Mouse (Mus musculus) liver, postnatal 0 days (tissue): ENCODE results near the gene Rbm33. TPM values are rescaled to one million over a fixed set of nuclear protein-coding genes. Genes with fewer than 3 reads are reported as not detected.

Experiments
- ATAC-seq: fragments of 200-750 bp; cut with Nextera tagmentation; 2 replicates; pipeline ENCODE4 v1.8.0; 2017; ENCODE audit warnings: mild to moderate bottlenecking, moderate library complexity
- DNase-seq: peaks from one replicate; pipeline ENCODE4 v3.0.0-alpha.2; 2016
- H3K27ac ChIP-seq: fragments of 300-500 bp; sonication (generic); 2 replicates; pipeline ENCODE4 v1.5.1; 2014; ENCODE audit warnings: antibody characterized with exemption, moderate library complexity, mild to moderate bottlenecking, low read depth
- H3K27me3 ChIP-seq: fragments of 300-500 bp; sonication (generic); 2 replicates; pipeline ENCODE4 v1.6.1; 2014; ENCODE audit warnings: low read length, control low read depth, mixed read lengths; ENCODE audit not compliant: insufficient read depth
- H3K36me3 ChIP-seq: fragments of 300-500 bp; sonication (generic); replicated peaks from 2 replicates; pipeline ENCODE4 v1.6.1; 2014; ENCODE audit warnings: mild to moderate bottlenecking, control low read depth, low read length, moderate library complexity, mixed read lengths; ENCODE audit not compliant: insufficient read depth
- H3K4me1 ChIP-seq: fragments of 300-500 bp; sonication (generic); 2 replicates; pipeline ENCODE4 v1.6.1; 2014; ENCODE audit warnings: antibody characterized with exemption, mild to moderate bottlenecking, control low read depth; ENCODE audit not compliant: insufficient read depth
- H3K4me2 ChIP-seq: fragments of 300-500 bp; sonication (generic); 2 replicates; pipeline ENCODE4 v1.6.1; 2014; ENCODE audit warnings: low read depth, mild to moderate bottlenecking, low read length, moderate library complexity, mixed read lengths
- H3K4me3 ChIP-seq: fragments of 300-500 bp; sonication (generic); 2 replicates; pipeline ENCODE4 v1.5.1; 2014; ENCODE audit warnings: low read depth, low read length
- H3K9ac ChIP-seq: fragments of 300-500 bp; sonication (generic); replicated peaks from 2 replicates; pipeline ENCODE4 v1.6.1; 2014; ENCODE audit warnings: mild to moderate bottlenecking, moderate library complexity
- H3K9me3 ChIP-seq: fragments of 300-500 bp; sonication (generic); 2 replicates; pipeline ENCODE4 v1.6.1; 2016; ENCODE audit warnings: mild to moderate bottlenecking, control low read depth, low read length, mixed read lengths
- CTCF ChIP-seq: sonication (generic); IDR thresholded peaks from 2 replicates; pipeline ENCODE4 v1.5.1; 2016; ENCODE audit warnings: antibody characterized with exemption, low read depth
- EP300 ChIP-seq: IDR thresholded peaks from 2 replicates; pipeline ENCODE4 v1.6.1; 2016; ENCODE audit warnings: antibody characterized with exemption, low read depth, mild to moderate bottlenecking
- WGBS: fragments of 180-500 bp; shearing (Covaris S2); extraction: QIAGEN DNeasy Blood & Tissue Kit; methylation state at CpG from one replicate; pipeline ENCODE4 v1.1.7; 2014; ENCODE audit not compliant: insufficient replicate concordance; 5-methylcytosine and 5-hydroxymethylcytosine counted together
- polyA plus RNA-seq: library from polyadenylated mRNA; unstranded; fragments of >200 nt; fragmentation: Nextera tagmentation; extraction: Ambion mirVana; gene quantifications from 2 replicates; pipeline ENCODE4 v1.2.1, GENCODE M21; 2015

Gene Rbm33
- polyA plus RNA-seq, 1 experiment from 2014 or later: 4.4 TPM

- Histone ChIP-seq H3K4me3 (peak overlapping the region; percentile 98), H3K9ac (peak overlapping the region; percentile 31; the same call in 1 of the 2 replicates)
- no peak for DNase-seq
These were observed 1.8 kb downstream of the Rbm33 start for GRCm38 (mm10) chr5:28318671-28319070.

DNA sequence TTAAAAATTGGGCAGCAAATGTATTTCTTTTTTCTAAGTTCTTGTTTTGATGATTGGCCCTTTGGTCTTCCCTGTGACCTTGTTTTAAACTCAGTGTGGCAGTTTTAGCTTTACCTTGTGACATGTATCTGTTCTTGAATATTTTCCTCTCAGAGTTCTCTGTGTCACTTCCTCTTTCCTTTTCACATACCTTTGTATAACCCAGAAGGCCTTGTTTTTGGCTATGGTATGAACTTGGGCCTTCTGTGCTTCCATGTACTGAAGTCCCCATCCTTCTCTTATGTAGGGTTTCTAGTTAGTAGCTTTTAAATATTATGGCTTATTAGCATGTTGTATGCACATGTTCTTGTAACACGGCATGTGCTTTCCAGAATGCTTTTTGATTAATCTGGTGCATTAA, 4.8 kb downstream of the Rbm33 start:
- 92% methylated on average over 1 of the region's 1 CpGs for WGBS
- no peak for DNase-seq
- Histone ChIP-seq H3K9me3 (no peaks in the 10 kb centered on the region), H3K9ac (no peak overlapping the region), H3K4me3 (no peak overlapping the region), H3K36me3 (no peaks in the 10 kb centered on the region; the same call in 1 of the 2 replicates), H3K4me1 (peaks cover 31% of the 10 kb centered on the region), H3K27ac (no peak overlapping the region), H3K4me2 (no peak overlapping the region), H3K27me3 (no peaks in the 10 kb centered on the region)
- TF ChIP-seq EP300: no peak
- no peak for TF ChIP-seq CTCF
- ATAC-seq: no peak

More at GRCm38 (mm10) chr5:28318671-28319070, 1.8 kb downstream of the Rbm33 start:
- WGBS: 58% methylated on average over 2 of the region's 2 CpGs
- Histone ChIP-seq H3K36me3 (no peaks in the 10 kb centered on the region), H3K4me1 (peaks cover 23% of the 10 kb centered on the region), H3K27me3 (no peaks in the 10 kb centered on the region), H3K4me2 (peak overlapping the region; percentile 93), H3K9me3 (no peaks in the 10 kb centered on the region), H3K27ac (0 out of 2 replicates have a peak overlapping the region, but pooled peaks have one; percentile 3)
- no peak for ATAC-seq
- no peak for TF ChIP-seq EP300
- no peak for TF ChIP-seq CTCF

DNA sequence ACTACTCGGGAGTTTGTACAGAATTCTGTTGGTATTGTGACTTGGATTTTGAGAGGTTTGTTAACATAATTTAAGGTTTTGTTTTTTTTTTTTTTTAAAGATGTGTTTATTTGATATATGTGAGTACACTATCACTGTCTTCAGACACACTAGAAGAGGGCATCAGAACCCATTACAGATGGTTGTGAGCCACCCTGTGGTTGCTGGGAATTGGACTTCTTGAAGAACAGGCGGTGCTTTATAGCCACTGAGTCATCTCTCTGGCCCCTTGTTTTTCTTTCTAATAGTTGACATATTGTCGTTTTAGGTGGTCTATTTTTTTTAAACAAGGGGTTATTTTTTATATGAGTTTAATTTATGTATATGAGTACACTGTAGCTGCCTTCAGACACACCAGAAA, 5.3 kb downstream of the Rbm33 start:
- TF ChIP-seq EP300 (no peak), CTCF (no peak)
- Histone ChIP-seq H3K27ac (no peak overlapping the region), H3K9me3 (no peaks in the 10 kb centered on the region), H3K4me1 (peaks cover 31% of the 10 kb centered on the region), H3K27me3 (no peaks in the 10 kb centered on the region), H3K4me2 (no peak overlapping the region), H3K36me3 (no peaks in the 10 kb centered on the region; the same call in 1 of the 2 replicates), H3K4me3 (no peak overlapping the region), H3K9ac (no peak overlapping the region)
- DNase-seq (no peak), ATAC-seq (no peak)
- WGBS: 84% methylated on average over 3 of the region's 3 CpGs

GRCm38 (mm10) chr5:28323822-28324221, 6.9 kb downstream of the Rbm33 start:
- H3K9ac ChIP-seq: no peak overlapping the region
- H3K27ac ChIP-seq: no peak overlapping the region
- H3K4me3 ChIP-seq: no peak overlapping the region
- H3K36me3 ChIP-seq: no peaks in the 10 kb centered on the region; the same call in 1 of the 2 replicates
- 46% methylated on average over 2 of the region's 2 CpGs for WGBS
- TF ChIP-seq CTCF (no peak), EP300 (no peak)
- no peak overlapping the region for H3K4me2 ChIP-seq
- no peaks in the 10 kb centered on the region for H3K9me3 ChIP-seq
- no peak for ATAC-seq
- H3K27me3 ChIP-seq: no peaks in the 10 kb centered on the region
- H3K4me1 ChIP-seq: peaks cover 24% of the 10 kb centered on the region
- DNase-seq: no peak

DNA sequence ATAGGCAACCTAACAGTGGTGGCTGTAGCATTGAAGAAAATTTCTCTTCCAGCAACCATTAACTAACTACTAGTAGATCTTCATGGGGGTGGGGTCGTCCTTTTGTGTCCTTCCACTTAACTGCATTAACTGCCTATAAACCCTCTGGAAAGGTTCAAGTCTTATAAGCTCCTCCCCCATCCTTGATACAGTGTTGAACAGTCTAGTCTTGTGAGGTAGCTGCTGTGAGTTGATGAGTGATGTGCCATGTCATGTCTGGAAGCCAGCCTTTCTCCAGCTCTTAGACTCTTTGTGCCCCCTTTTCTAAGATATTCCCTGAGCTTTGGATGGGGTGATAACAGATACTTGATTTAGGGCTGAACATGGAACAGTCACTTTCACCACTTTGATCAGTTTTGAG, 7.5 kb downstream of the Rbm33 start:
- WGBS: 79% methylated on average over 1 of the region's 1 CpGs
- no peaks in the 10 kb centered on the region for H3K9me3 ChIP-seq
- peaks cover 18% of the 10 kb centered on the region for H3K4me1 ChIP-seq
- no peak overlapping the region for H3K9ac ChIP-seq
- TF ChIP-seq EP300 (no peak), CTCF (no peak)
- H3K4me3 ChIP-seq: no peak overlapping the region
- no peaks in the 10 kb centered on the region; the same call in 1 of the 2 replicates for H3K36me3 ChIP-seq
- no peak overlapping the region for H3K4me2 ChIP-seq
- H3K27ac ChIP-seq: no peak overlapping the region
- no peaks in the 10 kb centered on the region for H3K27me3 ChIP-seq
- ATAC-seq (no peak), DNase-seq (no peak)

GRCm38 (mm10) chr5:28329024-28329806, 12.3 kb downstream of the Rbm33 start:
- no peak for TF ChIP-seq EP300
- TF ChIP-seq CTCF: peak; percentile 80
- Histone ChIP-seq H3K9me3 (no peaks in the 10 kb centered on the region), H3K27ac (no peak overlapping the region), H3K4me3 (no peak overlapping the region), H3K4me2 (no peak overlapping the region), H3K36me3 (peaks cover 18% of the 10 kb centered on the region), H3K27me3 (no peaks in the 10 kb centered on the region), H3K4me1 (peaks cover 16% of the 10 kb centered on the region), H3K9ac (no peak overlapping the region)
- WGBS: 71% methylated on average over 7 of the region's 7 CpGs
- ATAC-seq (peak; percentile 76), DNase-seq (peak; percentile 52)
